Mouse (Mus musculus): ENCODE measurements around the gene Lingo2.

- TF ChIP-seq POLR2A (IDR thresholded peaks at IDR 0.05; ENCODE audit: extremely low read depth, insufficient read depth, low read length) (no peak), CTCF (IDR thresholded peaks at IDR 0.05; ENCODE audit: low read depth, low read length) (no peak)
These were observed 619.8 kb downstream of the Lingo2 start for GRCm38 (mm10) chr4:36331741-36332140.

Data from liver, adult 2 months (tissue).